Comparison of ENCODE assay signal across 19 mouse cellular contexts in the genomic region with DNA sequence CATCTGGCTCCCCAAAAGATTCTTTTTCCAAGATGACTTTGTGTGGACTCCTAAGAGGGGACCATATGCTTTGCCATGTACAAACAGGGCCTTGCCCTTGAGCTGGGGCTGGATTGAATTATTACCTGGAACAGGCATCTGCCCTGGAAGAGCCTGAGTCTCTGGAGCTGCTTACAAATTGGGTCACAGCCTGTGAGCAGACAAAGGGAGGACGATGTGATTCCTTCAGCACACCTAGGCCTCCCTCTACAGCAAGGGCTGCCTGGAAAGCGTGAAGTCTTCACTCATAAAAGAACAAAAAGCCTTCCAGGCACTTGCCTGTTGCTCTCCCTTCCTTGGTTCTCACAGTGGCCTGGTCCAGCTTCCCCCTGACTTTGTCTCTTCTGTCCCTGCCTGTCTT.
"Had no signal": no experiment of that assay in that cellular context is flagged by ENCODE, and none has a peak within 500 bp of the region (broad histone marks: within the 10 kb centered on the region; RNA-seq: fewer than 3 reads in every experiment).

No protein-coding gene starts in this region.

- H3K27ac ChIP-seq: limb, embryonic 12.5 days; limb, embryonic 15.5 days; liver, embryonic 12.5 days; liver, embryonic 15.5 days; lung, embryonic 15.5 days; midbrain, embryonic 10.5 days; midbrain, embryonic 13.5 days; neural tube, embryonic 13.5 days had no signal

- H3K4me1 ChIP-seq: limb, embryonic 12.5 days; limb, embryonic 15.5 days; liver, embryonic 12.5 days; liver, embryonic 15.5 days; lung, embryonic 15.5 days; midbrain, embryonic 10.5 days; midbrain, embryonic 13.5 days; neural tube, embryonic 13.5 days had no signal

- ATAC-seq: liver, embryonic 12.5 days; midbrain, embryonic 13.5 days; midbrain, embryonic 16.5 days had no signal

- H3K4me3 ChIP-seq: limb, embryonic 12.5 days; limb, embryonic 15.5 days; liver, embryonic 12.5 days; liver, embryonic 15.5 days; lung, embryonic 15.5 days; megakaryocyte, embryonic 14.5 days; midbrain, embryonic 10.5 days; midbrain, embryonic 13.5 days; myocyte; neural tube, embryonic 13.5 days had no signal

- DNase-seq: kidney, postnatal 14 days; kidney, postnatal 4 days; left cerebral cortex, postnatal 4 days; lung, adult 18-20 months; lung, postnatal 10 days; lung, postnatal 36 days; thymus, adult 18-20 months; thymus, postnatal 36 days had no signal

- H3K9ac ChIP-seq: limb, embryonic 12.5 days; limb, embryonic 15.5 days; liver, embryonic 12.5 days; liver, embryonic 15.5 days; lung, embryonic 15.5 days; midbrain, embryonic 13.5 days; neural tube, embryonic 13.5 days had no signal

- H3K27me3 ChIP-seq: limb, embryonic 12.5 days; limb, embryonic 15.5 days; liver, embryonic 12.5 days; liver, embryonic 15.5 days; lung, embryonic 15.5 days; midbrain, embryonic 13.5 days; neural tube, embryonic 13.5 days had no signal

- H3K36me3 ChIP-seq: limb, embryonic 12.5 days; limb, embryonic 15.5 days; liver, embryonic 12.5 days; liver, embryonic 15.5 days; lung, embryonic 15.5 days; midbrain, embryonic 10.5 days; midbrain, embryonic 13.5 days; neural tube, embryonic 13.5 days had no signal

- H3K9me3 ChIP-seq: limb, embryonic 15.5 days; lung, embryonic 15.5 days; neural tube, embryonic 13.5 days had no signal

- H3K4me2 ChIP-seq: limb, embryonic 12.5 days; limb, embryonic 15.5 days; liver, embryonic 12.5 days; liver, embryonic 15.5 days; lung, embryonic 15.5 days; midbrain, embryonic 13.5 days; neural tube, embryonic 13.5 days had no signal
